Mouse (Mus musculus) neural tube, embryonic 13.5 days (tissue): ENCODE results near the gene Trabd2b. TPM values are rescaled to one million over a fixed set of nuclear protein-coding genes. Genes with fewer than 3 reads are reported as not detected.

ENCODE experiments used
- ATAC-seq: fragments of 200-750 bp; cut with Nextera tagmentation; 2 replicates; pipeline ENCODE4 v1.8.0; 2017; ENCODE audit warnings: low read depth, mild to moderate bottlenecking, moderate TSS enrichment, moderate library complexity
- H3K27ac ChIP-seq: fragments of 300-500 bp; sonication (generic); replicated peaks from 2 replicates; pipeline ENCODE4 v1.5.1; 2015; ENCODE audit warnings: moderate library complexity, mild to moderate bottlenecking, inconsistent platforms
- H3K27me3 ChIP-seq: fragments of 300-500 bp; sonication (generic); 2 replicates; pipeline ENCODE4 v1.6.1; 2015; ENCODE audit warnings: mild to moderate bottlenecking, inconsistent platforms
- H3K36me3 ChIP-seq: fragments of 300-500 bp; sonication (generic); 2 replicates; pipeline ENCODE4 v1.6.1; 2015; ENCODE audit warnings: mild to moderate bottlenecking, inconsistent platforms
- H3K4me1 ChIP-seq: fragments of 300-500 bp; sonication (generic); replicated peaks from 2 replicates; pipeline ENCODE4 v1.6.1; 2015; ENCODE audit warnings: inconsistent platforms
- H3K4me2 ChIP-seq: fragments of 300-500 bp; sonication (generic); 2 replicates; pipeline ENCODE4 v1.6.1; 2015; ENCODE audit warnings: inconsistent platforms, mild to moderate bottlenecking, moderate library complexity
- H3K4me3 ChIP-seq: fragments of 300-500 bp; sonication (generic); 2 replicates; pipeline ENCODE4 v1.5.1; 2015; ENCODE audit warnings: mild to moderate bottlenecking, inconsistent platforms
- H3K9ac ChIP-seq: fragments of 300-500 bp; sonication (generic); 2 replicates; pipeline ENCODE4 v1.6.1; 2015; ENCODE audit warnings: moderate library complexity, mild to moderate bottlenecking, inconsistent platforms
- H3K9me3 ChIP-seq: fragments of 300-500 bp; sonication (generic); 2 replicates; pipeline ENCODE4 v1.6.1; 2016; ENCODE audit warnings: inconsistent platforms
- WGBS: fragments of 180-500 bp; shearing (Covaris S2); methylation state at CpG from one replicate; pipeline ENCODE4 v1.1.7; 2015; 5-methylcytosine and 5-hydroxymethylcytosine counted together
- polyA plus RNA-seq: library from polyadenylated mRNA; unstranded; fragments of >200 nt; fragmentation: Nextera tagmentation; extraction: Ambion mirVana; gene quantifications from 2 replicates; pipeline ENCODE4 v1.2.1, GENCODE M21; 2015

Gene Trabd2b
- polyA plus RNA-seq, 1 experiment from 2014 or later = 0.84 TPM

DNA sequence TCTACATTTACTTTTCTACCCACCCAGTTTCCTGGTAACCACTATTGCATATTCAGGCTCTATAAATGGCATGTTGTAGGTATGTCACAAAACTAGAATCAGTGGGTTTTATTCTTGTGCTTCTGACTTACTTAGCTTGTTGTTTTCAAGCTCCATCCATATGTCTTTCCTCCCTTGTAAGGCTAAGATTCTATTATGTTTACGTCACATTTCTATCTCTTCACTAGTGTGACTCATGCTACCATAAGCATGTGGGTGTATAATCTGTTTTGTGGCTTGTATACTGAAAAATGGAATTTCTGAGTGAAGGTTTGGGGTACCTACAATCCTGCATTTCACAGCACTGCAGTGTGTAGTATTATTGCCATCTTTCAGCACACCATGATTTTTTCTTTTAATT, 32.2 kb upstream of the Trabd2b start:
- Histone ChIP-seq H3K27ac (no peak overlapping the region), H3K4me1 (no peaks in the 10 kb centered on the region), H3K27me3 (no peaks in the 10 kb centered on the region), H3K9ac (no peak overlapping the region), H3K4me2 (no peak overlapping the region), H3K4me3 (no peak overlapping the region), H3K9me3 (no peaks in the 10 kb centered on the region), H3K36me3 (no peaks in the 10 kb centered on the region)
- 93% methylated on average over 1 of the region's 1 CpGs for WGBS
- ATAC-seq = no peak

DNA sequence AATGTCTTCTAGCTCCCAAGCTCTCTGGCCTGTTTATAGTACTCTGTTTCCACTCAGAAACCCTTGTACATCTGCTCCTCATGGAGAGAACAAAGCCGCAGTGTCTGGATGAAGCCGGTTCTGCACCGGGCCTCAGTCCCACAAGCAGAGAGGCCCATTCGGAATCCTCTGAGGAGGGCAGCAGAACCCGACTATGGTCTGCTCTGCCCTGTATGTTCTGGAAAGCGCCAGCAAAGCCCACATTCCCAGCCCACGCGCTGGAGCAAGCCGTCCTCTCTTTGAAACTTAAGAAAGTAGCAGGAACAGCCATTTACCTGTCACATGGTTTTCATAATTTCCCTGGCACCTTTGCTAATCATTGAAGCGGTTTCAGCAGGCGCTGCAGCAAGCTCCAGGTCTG, 29.0 kb upstream of the Trabd2b start:
- Histone ChIP-seq H3K9me3 (no peaks in the 10 kb centered on the region), H3K9ac (no peak overlapping the region), H3K4me1 (no peaks in the 10 kb centered on the region), H3K27ac (no peak overlapping the region), H3K27me3 (no peaks in the 10 kb centered on the region), H3K36me3 (no peaks in the 10 kb centered on the region), H3K4me3 (no peak overlapping the region), H3K4me2 (no peak overlapping the region)
- ATAC-seq = no peak
- WGBS = 86% methylated on average over 11 of the region's 11 CpGs

- Histone ChIP-seq H3K9ac (no peak overlapping the region), H3K4me3 (no peak overlapping the region), H3K36me3 (no peaks in the 10 kb centered on the region), H3K9me3 (no peaks in the 10 kb centered on the region), H3K27ac (no peak overlapping the region), H3K4me1 (no peaks in the 10 kb centered on the region), H3K4me2 (no peak overlapping the region), H3K27me3 (no peaks in the 10 kb centered on the region)
- WGBS = 77% methylated on average over 7 of the region's 7 CpGs
- ATAC-seq = no peak
These were observed 28.0 kb upstream of the Trabd2b start for GRCm38 (mm10) chr4:114378512-114378911.

DNA sequence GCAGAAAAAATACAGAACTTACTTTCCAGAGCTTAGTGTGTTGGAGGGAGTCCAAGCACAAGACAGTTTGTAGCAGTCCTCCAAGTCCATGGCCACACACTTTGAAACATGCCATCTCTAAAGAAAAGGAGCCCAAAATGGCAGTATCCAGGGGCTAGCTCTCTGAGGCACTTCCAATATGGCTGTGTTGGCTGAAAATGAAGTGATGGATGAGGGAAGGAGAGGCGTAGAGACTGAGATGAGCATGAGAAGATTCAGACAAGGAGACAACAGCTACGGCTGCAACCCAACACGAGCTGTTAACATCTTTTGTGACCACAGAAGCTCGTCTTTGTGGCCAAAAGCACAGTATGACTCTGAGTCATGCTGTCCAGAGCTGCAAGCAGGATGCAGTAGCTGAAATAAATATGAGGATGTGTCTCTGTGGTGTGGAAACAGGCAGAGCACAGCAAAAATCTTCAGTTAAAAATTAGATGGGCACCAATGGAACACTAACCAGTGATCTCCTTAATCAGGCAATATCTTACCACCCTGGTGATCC, 27.0 kb upstream of the Trabd2b start:
- Histone ChIP-seq H3K9ac (no peak overlapping the region), H3K9me3 (no peaks in the 10 kb centered on the region), H3K4me3 (no peak overlapping the region), H3K4me2 (no peak overlapping the region), H3K36me3 (no peaks in the 10 kb centered on the region), H3K27me3 (no peaks in the 10 kb centered on the region), H3K27ac (no peak overlapping the region), H3K4me1 (no peaks in the 10 kb centered on the region)
- 85% methylated on average over 4 of the region's 4 CpGs for WGBS
- ATAC-seq = no peak

- H3K9ac ChIP-seq = no peak overlapping the region
- no peak overlapping the region for H3K4me3 ChIP-seq
- no peaks in the 10 kb centered on the region for H3K9me3 ChIP-seq
- H3K36me3 ChIP-seq = no peaks in the 10 kb centered on the region
- 24% methylated on average over 1 of the region's 1 CpGs for WGBS
- no peak for ATAC-seq
- no peak overlapping the region for H3K27ac ChIP-seq
- no peaks in the 10 kb centered on the region for H3K27me3 ChIP-seq
- no peaks in the 10 kb centered on the region for H3K4me1 ChIP-seq
- no peak overlapping the region for H3K4me2 ChIP-seq
These were observed 23.9 kb upstream of the Trabd2b start for GRCm38 (mm10) chr4:114382627-114383026.

- 85% methylated on average over 5 of the region's 5 CpGs for WGBS
- no peak overlapping the region for H3K4me3 ChIP-seq
- ATAC-seq = no peak
These were observed 21.3 kb upstream of the Trabd2b start for GRCm38 (mm10) chr4:114385236-114385635.

DNA sequence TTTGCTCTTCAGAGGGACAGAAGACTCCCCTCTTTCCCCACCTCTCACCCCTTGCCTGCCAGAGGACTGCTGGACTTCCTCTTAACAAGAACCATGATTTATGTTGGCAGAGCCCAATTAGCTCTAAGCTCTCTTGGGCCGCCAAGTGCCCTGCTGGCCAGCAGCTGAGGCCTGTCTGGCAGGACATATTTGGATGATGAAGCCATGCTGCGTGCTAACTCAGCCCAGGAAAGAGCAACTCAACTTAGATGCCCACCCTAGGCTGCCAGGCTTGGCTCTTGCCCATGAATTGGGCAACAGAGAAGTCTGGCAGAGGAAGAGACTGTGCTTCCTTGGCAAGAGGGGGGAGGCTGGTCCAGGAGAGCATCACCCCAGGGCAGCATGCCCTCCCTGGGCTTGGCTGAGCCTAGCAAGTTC, 20.1 kb upstream of the Trabd2b start:
- no peak for ATAC-seq
- Histone ChIP-seq H3K4me2 (no peak overlapping the region), H3K9ac (no peak overlapping the region), H3K27me3 (no peaks in the 10 kb centered on the region), H3K36me3 (no peaks in the 10 kb centered on the region), H3K4me1 (no peaks in the 10 kb centered on the region), H3K27ac (no peak overlapping the region), H3K4me3 (no peak overlapping the region), H3K9me3 (no peaks in the 10 kb centered on the region)
- WGBS = 47% methylated on average over 2 of the region's 2 CpGs

More at GRCm38 (mm10) chr4:114385236-114385635, 21.3 kb upstream of the Trabd2b start:
- Histone ChIP-seq H3K4me1 (no peaks in the 10 kb centered on the region), H3K27ac (no peak overlapping the region), H3K36me3 (no peaks in the 10 kb centered on the region), H3K4me2 (no peak overlapping the region), H3K9ac (no peak overlapping the region), H3K27me3 (no peaks in the 10 kb centered on the region), H3K9me3 (no peaks in the 10 kb centered on the region)

- H3K9ac ChIP-seq = no peak overlapping the region
- H3K4me2 ChIP-seq = no peak overlapping the region
- no peak overlapping the region for H3K4me3 ChIP-seq
- 84% methylated on average over 2 of the region's 2 CpGs for WGBS
- no peaks in the 10 kb centered on the region for H3K4me1 ChIP-seq
- no peak overlapping the region for H3K27ac ChIP-seq
- H3K9me3 ChIP-seq = no peaks in the 10 kb centered on the region
- H3K27me3 ChIP-seq = no peaks in the 10 kb centered on the region
- no peak for ATAC-seq
- H3K36me3 ChIP-seq = no peaks in the 10 kb centered on the region
These were observed 18.9 kb upstream of the Trabd2b start for GRCm38 (mm10) chr4:114387527-114388135.

DNA sequence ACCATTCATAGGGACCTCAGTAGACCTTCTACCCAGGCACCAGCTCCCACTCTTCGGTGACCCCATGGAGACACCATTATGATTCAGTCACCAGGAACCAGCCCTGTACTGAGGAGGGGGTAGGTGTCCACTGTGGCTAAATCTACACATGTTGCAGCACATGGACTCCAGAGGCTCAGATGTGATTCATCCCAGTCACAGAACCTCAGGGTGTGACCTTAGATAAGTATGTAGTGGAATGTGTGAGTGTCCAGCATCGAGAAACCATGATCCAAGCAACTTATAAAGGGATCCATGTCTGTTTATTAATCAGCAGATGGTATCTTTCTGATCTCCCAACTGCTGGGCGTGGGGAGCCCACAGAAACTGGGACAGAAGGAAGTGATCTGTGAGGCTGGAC, 18.2 kb upstream of the Trabd2b start:
- no peak for ATAC-seq
- H3K27ac ChIP-seq = no peak overlapping the region
- no peaks in the 10 kb centered on the region for H3K27me3 ChIP-seq
- H3K9me3 ChIP-seq = no peaks in the 10 kb centered on the region
- H3K4me3 ChIP-seq = no peak overlapping the region
- H3K4me2 ChIP-seq = no peak overlapping the region
- no peaks in the 10 kb centered on the region for H3K36me3 ChIP-seq
- no peaks in the 10 kb centered on the region for H3K4me1 ChIP-seq
- H3K9ac ChIP-seq = no peak overlapping the region
- WGBS = 84% methylated on average over 3 of the region's 3 CpGs

- no peaks in the 10 kb centered on the region for H3K4me1 ChIP-seq
- ATAC-seq = no peak
- H3K4me3 ChIP-seq = no peak overlapping the region
- H3K4me2 ChIP-seq = no peak overlapping the region
- H3K9ac ChIP-seq = no peak overlapping the region
- H3K9me3 ChIP-seq = no peaks in the 10 kb centered on the region
- no peaks in the 10 kb centered on the region for H3K36me3 ChIP-seq
- H3K27ac ChIP-seq = no peak overlapping the region
- H3K27me3 ChIP-seq = no peaks in the 10 kb centered on the region
These were observed 16.9 kb upstream of the Trabd2b start for GRCm38 (mm10) chr4:114389653-114390052.

DNA sequence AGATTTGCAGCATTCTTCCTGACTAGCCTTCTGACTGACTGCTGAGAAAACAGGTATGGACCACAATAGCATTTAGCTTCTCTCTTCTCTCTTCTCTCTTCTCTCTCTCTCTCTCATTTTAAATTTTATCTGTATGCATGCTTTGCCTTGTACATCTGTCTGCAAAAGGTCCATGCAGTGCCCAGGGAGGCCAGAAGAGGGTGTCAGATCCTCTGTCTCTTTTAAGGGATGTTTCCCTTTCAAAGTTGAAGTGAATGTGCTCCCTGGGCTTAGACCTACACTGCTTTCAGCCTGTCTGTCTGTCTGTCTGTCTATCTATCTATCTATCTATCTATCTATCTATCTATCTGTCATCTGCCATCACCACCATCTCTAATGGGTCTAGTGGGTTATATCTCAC, 8.9 kb upstream of the Trabd2b start:
- Histone ChIP-seq H3K27ac (no peak overlapping the region), H3K27me3 (no peaks in the 10 kb centered on the region), H3K9me3 (no peaks in the 10 kb centered on the region), H3K9ac (no peak overlapping the region), H3K4me1 (no peaks in the 10 kb centered on the region), H3K36me3 (no peaks in the 10 kb centered on the region), H3K4me3 (no peak overlapping the region), H3K4me2 (no peak overlapping the region)
- no peak for ATAC-seq

DNA sequence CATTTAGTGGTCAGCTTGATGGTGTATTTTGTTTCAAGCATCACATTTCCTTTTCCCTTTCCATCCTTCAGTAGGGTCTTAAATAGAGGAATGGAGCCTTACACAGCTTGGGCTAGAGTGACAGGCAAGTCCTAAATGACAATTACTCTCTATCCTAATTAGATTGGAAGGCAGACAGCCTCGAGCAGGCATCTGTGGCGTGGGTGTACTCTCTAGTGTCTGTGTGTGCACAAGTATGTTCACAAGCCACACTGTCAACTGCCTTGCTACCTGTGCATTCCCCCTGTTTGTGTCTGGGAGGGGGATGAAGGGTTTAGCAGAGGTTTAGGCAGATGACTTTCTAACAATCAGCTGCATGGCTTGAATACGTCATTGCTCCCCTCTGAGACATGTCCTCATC, 6.7 kb upstream of the Trabd2b start:
- H3K4me3 ChIP-seq = no peak overlapping the region
- no peaks in the 10 kb centered on the region for H3K4me1 ChIP-seq
- H3K27me3 ChIP-seq = peaks cover 6% of the 10 kb centered on the region
- ATAC-seq = no peak
- WGBS = 55% methylated on average over 3 of the region's 3 CpGs
- H3K9me3 ChIP-seq = no peaks in the 10 kb centered on the region
- H3K4me2 ChIP-seq = no peak overlapping the region
- no peak overlapping the region for H3K27ac ChIP-seq
- H3K36me3 ChIP-seq = no peaks in the 10 kb centered on the region
- no peak overlapping the region for H3K9ac ChIP-seq

DNA sequence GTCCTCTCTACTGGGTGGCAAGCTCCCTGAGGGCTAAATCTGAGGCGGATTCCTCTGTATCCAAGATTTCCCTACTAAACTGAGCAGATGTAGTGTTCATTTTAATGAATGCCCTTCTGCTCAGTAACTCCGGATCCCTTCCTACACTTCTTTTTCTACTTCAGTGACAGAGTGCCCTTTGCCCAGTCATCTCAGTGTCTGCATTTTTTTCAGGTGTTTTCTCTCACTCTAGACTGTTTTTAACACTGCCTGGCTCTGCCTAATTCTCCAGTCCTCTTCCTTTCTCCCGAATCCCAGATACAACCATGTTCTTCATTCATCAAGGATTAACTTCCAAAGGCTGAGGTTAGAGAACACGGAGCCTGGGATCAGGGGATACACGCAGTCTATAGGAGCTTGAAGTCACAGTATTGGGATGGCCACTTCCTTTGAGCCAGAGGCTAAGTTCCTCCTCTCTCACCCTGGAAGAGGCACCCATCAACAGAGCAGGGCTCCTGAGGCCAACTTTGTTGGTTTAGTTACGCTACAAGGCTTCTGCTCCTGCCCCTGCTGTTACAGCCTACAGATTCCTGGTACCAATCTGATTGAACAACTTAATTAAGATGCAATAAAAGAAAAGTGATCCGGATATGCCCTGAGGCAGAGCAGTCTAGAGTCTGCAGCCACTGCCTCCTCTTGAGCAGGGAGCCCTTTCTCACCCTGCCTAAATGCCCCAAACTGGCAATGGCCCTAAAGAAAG, 4.4 kb upstream of the Trabd2b start:
- H3K9ac ChIP-seq = no peak overlapping the region
- peaks cover 8% of the 10 kb centered on the region for H3K4me1 ChIP-seq
- no peaks in the 10 kb centered on the region for H3K9me3 ChIP-seq
- no peaks in the 10 kb centered on the region for H3K36me3 ChIP-seq
- no peak overlapping the region for H3K27ac ChIP-seq
- H3K4me2 ChIP-seq = no peak overlapping the region
- H3K27me3 ChIP-seq = peaks cover 15% of the 10 kb centered on the region
- H3K4me3 ChIP-seq = no peak overlapping the region
- 71% methylated on average over 7 of the region's 7 CpGs for WGBS
- no peak for ATAC-seq
